Mouse (Mus musculus): Measurements from ENCODE around the gene Clhc1. TPM values are rescaled to one million over a fixed set of nuclear protein-coding genes. Genes with fewer than 3 reads are reported as not detected.

The Clhc1 gene
- polyA plus RNA-seq, 1 experiment from 2014 or later, result not detected

GRCm38 (mm10) chr11:29563406-29563805 is 15.7 kb downstream of the Clhc1 start:
- Histone ChIP-seq H3K27me3 (ENCODE audit: insufficient read depth, low read length) (no peaks in the 10 kb centered on the region), H3K36me3 (replicated peaks; ENCODE audit: insufficient read depth, low read length) (no peaks in the 10 kb centered on the region), H3K4me1 (ENCODE audit: insufficient read depth) (no peaks in the 10 kb centered on the region), H3K9ac (replicated peaks) (no peak overlapping the region), H3K4me2 (ENCODE audit: low read depth, low read length) (no peak overlapping the region), H3K27ac (ENCODE audit: low read depth) (no peak overlapping the region), H3K4me3 (ENCODE audit: low read depth, low read length) (no peak overlapping the region), H3K9me3 (ENCODE audit: low read length) (no peaks in the 10 kb centered on the region)
- DNase-seq (no peak), ATAC-seq (no peak)
- 75% methylated on average over 2 of the region's 2 CpGs for WGBS (ENCODE audit: insufficient replicate concordance)
- TF ChIP-seq EP300 (IDR thresholded peaks at IDR 0.05; ENCODE audit: low read depth) (no peak), CTCF (IDR thresholded peaks at IDR 0.05; ENCODE audit: low read depth) (no peak)

- Histone ChIP-seq H3K27ac (ENCODE audit: low read depth) (no peak overlapping the region), H3K4me2 (ENCODE audit: low read depth, low read length) (no peak overlapping the region), H3K9ac (replicated peaks) (no peak overlapping the region), H3K9me3 (ENCODE audit: low read length) (no peaks in the 10 kb centered on the region), H3K36me3 (replicated peaks; ENCODE audit: insufficient read depth, low read length) (no peaks in the 10 kb centered on the region), H3K4me3 (ENCODE audit: low read depth, low read length) (no peak overlapping the region), H3K4me1 (ENCODE audit: insufficient read depth) (no peaks in the 10 kb centered on the region), H3K27me3 (ENCODE audit: insufficient read depth, low read length) (no peaks in the 10 kb centered on the region)
- ATAC-seq, result no peak
- TF ChIP-seq EP300 (IDR thresholded peaks at IDR 0.05; ENCODE audit: low read depth), result no peak
- TF ChIP-seq CTCF (IDR thresholded peaks at IDR 0.05; ENCODE audit: low read depth), result no peak
- DNase-seq, result no peak
- 33% methylated on average over 3 of the region's 3 CpGs for WGBS (ENCODE audit: insufficient replicate concordance)
These were observed 23.8 kb downstream of the Clhc1 start for GRCm38 (mm10) chr11:29571536-29571935.

- H3K4me3 ChIP-seq (ENCODE audit: low read depth, low read length), result no peak overlapping the region
- H3K9ac ChIP-seq (replicated peaks), result no peak overlapping the region
- no peak for DNase-seq
- no peak overlapping the region for H3K27ac ChIP-seq (ENCODE audit: low read depth)
- H3K4me1 ChIP-seq (ENCODE audit: insufficient read depth), result no peaks in the 10 kb centered on the region
- ATAC-seq, result no peak
- no peaks in the 10 kb centered on the region for H3K27me3 ChIP-seq (ENCODE audit: insufficient read depth, low read length)
- WGBS (ENCODE audit: insufficient replicate concordance), result 53% methylated on average over 2 of the region's 2 CpGs
- TF ChIP-seq EP300 (IDR thresholded peaks at IDR 0.05; ENCODE audit: low read depth) (no peak), CTCF (IDR thresholded peaks at IDR 0.05; ENCODE audit: low read depth) (no peak)
- no peak overlapping the region for H3K4me2 ChIP-seq (ENCODE audit: low read depth, low read length)
- H3K9me3 ChIP-seq (ENCODE audit: low read length), result no peaks in the 10 kb centered on the region
- H3K36me3 ChIP-seq (replicated peaks; ENCODE audit: insufficient read depth, low read length), result no peaks in the 10 kb centered on the region
These were observed 24.9 kb downstream of the Clhc1 start for GRCm38 (mm10) chr11:29572656-29573055.

GRCm38 (mm10) chr11:29579610-29580009 is 31.9 kb downstream of the Clhc1 start:
- Histone ChIP-seq H3K9me3 (ENCODE audit: low read length) (no peaks in the 10 kb centered on the region), H3K4me1 (ENCODE audit: insufficient read depth) (no peaks in the 10 kb centered on the region), H3K36me3 (replicated peaks; ENCODE audit: insufficient read depth, low read length) (no peaks in the 10 kb centered on the region), H3K9ac (replicated peaks) (no peak overlapping the region), H3K4me3 (ENCODE audit: low read depth, low read length) (no peak overlapping the region), H3K27ac (ENCODE audit: low read depth) (no peak overlapping the region), H3K27me3 (ENCODE audit: insufficient read depth, low read length) (no peaks in the 10 kb centered on the region), H3K4me2 (ENCODE audit: low read depth, low read length) (no peak overlapping the region)
- ATAC-seq (no peak), DNase-seq (no peak)
- TF ChIP-seq CTCF (IDR thresholded peaks at IDR 0.05; ENCODE audit: low read depth) (peak; percentile 62), EP300 (IDR thresholded peaks at IDR 0.05; ENCODE audit: low read depth) (no peak)

GRCm38 (mm10) chr11:29595217-29595616 is 47.5 kb downstream of the Clhc1 start:
- Histone ChIP-seq H3K27me3 (ENCODE audit: insufficient read depth, low read length) (no peaks in the 10 kb centered on the region), H3K4me3 (ENCODE audit: low read depth, low read length) (no peak overlapping the region), H3K9ac (replicated peaks) (no peak overlapping the region), H3K4me2 (ENCODE audit: low read depth, low read length) (no peak overlapping the region), H3K27ac (ENCODE audit: low read depth) (no peak overlapping the region), H3K9me3 (ENCODE audit: low read length) (no peaks in the 10 kb centered on the region), H3K36me3 (replicated peaks; ENCODE audit: insufficient read depth, low read length) (no peaks in the 10 kb centered on the region), H3K4me1 (ENCODE audit: insufficient read depth) (no peaks in the 10 kb centered on the region)
- ATAC-seq (no peak), DNase-seq (no peak)
- TF ChIP-seq EP300 (IDR thresholded peaks at IDR 0.05; ENCODE audit: low read depth) (no peak), CTCF (IDR thresholded peaks at IDR 0.05; ENCODE audit: low read depth) (no peak)

- Histone ChIP-seq H3K9me3 (ENCODE audit: low read length) (no peaks in the 10 kb centered on the region), H3K4me2 (ENCODE audit: low read depth, low read length) (no peak overlapping the region)
- DNase-seq, result no peak
These were observed 49.4 kb downstream of the Clhc1 start for GRCm38 (mm10) chr11:29597159-29597558.

GRCm38 (mm10) chr11:29599000-29599399 is 51.2 kb downstream of the Clhc1 start:
- Histone ChIP-seq H3K27me3 (ENCODE audit: insufficient read depth, low read length) (no peaks in the 10 kb centered on the region), H3K4me3 (ENCODE audit: low read depth, low read length) (no peak overlapping the region), H3K4me2 (ENCODE audit: low read depth, low read length) (no peak overlapping the region), H3K9me3 (ENCODE audit: low read length) (no peaks in the 10 kb centered on the region), H3K9ac (replicated peaks) (no peak overlapping the region), H3K36me3 (replicated peaks; ENCODE audit: insufficient read depth, low read length) (no peaks in the 10 kb centered on the region), H3K4me1 (ENCODE audit: insufficient read depth) (no peaks in the 10 kb centered on the region), H3K27ac (ENCODE audit: low read depth) (no peak overlapping the region)
- TF ChIP-seq EP300 (IDR thresholded peaks at IDR 0.05; ENCODE audit: low read depth) (no peak), CTCF (IDR thresholded peaks at IDR 0.05; ENCODE audit: low read depth) (no peak)
- ATAC-seq (no peak), DNase-seq (no peak)

More at GRCm38 (mm10) chr11:29597159-29597558, 49.4 kb downstream of the Clhc1 start:
- no peak overlapping the region for H3K27ac ChIP-seq (ENCODE audit: low read depth)
- H3K9ac ChIP-seq (replicated peaks), result no peak overlapping the region
- no peaks in the 10 kb centered on the region for H3K4me1 ChIP-seq (ENCODE audit: insufficient read depth)
- no peaks in the 10 kb centered on the region for H3K36me3 ChIP-seq (replicated peaks; ENCODE audit: insufficient read depth, low read length)
- TF ChIP-seq CTCF (IDR thresholded peaks at IDR 0.05; ENCODE audit: low read depth), result no peak
- no peaks in the 10 kb centered on the region for H3K27me3 ChIP-seq (ENCODE audit: insufficient read depth, low read length)
- ATAC-seq, result no peak
- no peak overlapping the region for H3K4me3 ChIP-seq (ENCODE audit: low read depth, low read length)
